Mouse (Mus musculus) kidney, embryonic 14.5 days (tissue): ENCODE results near the gene Fancg. TPM values are rescaled to one million over a fixed set of nuclear protein-coding genes. Genes with fewer than 3 reads are reported as not detected.
A peak's percentile ranks its signal among the peaks of the same experiment; 100 is the strongest.

Source experiments
- ATAC-seq: fragments of 200-750 bp; cut with Nextera tagmentation; 2 replicates; pipeline ENCODE4 v1.8.0; 2017; ENCODE audit warnings: moderate number of reproducible peaks, mild to moderate bottlenecking, moderate TSS enrichment, moderate library complexity; ENCODE audit not compliant: low FRiP score, low TSS enrichment
- H3K27ac ChIP-seq: fragments of 300-500 bp; sonication (generic); 2 replicates; pipeline ENCODE4 v1.5.1; 2014; ENCODE audit warnings: low read depth, mild to moderate bottlenecking, low read length, moderate library complexity, mixed read lengths
- H3K27me3 ChIP-seq: fragments of 300-500 bp; sonication (generic); 2 replicates; pipeline ENCODE4 v1.6.1; 2014; ENCODE audit warnings: mild to moderate bottlenecking, low read length; ENCODE audit not compliant: control insufficient read depth, insufficient read depth
- H3K36me3 ChIP-seq: fragments of 300-500 bp; sonication (generic); 2 replicates; pipeline ENCODE4 v1.6.1; 2014; ENCODE audit warnings: low read length, mixed read lengths; ENCODE audit not compliant: control insufficient read depth, insufficient read depth
- H3K4me1 ChIP-seq: fragments of 300-500 bp; sonication (generic); 2 replicates; pipeline ENCODE4 v1.6.1; 2014; ENCODE audit warnings: low read length, mixed read lengths; ENCODE audit not compliant: control insufficient read depth, insufficient read depth
- H3K4me2 ChIP-seq: fragments of 300-500 bp; sonication (generic); replicated peaks from 2 replicates; pipeline ENCODE4 v1.6.1; 2014; ENCODE audit warnings: low read depth, mild to moderate bottlenecking, low read length
- H3K4me3 ChIP-seq: fragments of 300-500 bp; sonication (generic); 2 replicates; pipeline ENCODE4 v1.5.1; 2014; ENCODE audit warnings: mild to moderate bottlenecking, low read length
- H3K9ac ChIP-seq: fragments of 300-500 bp; sonication (generic); 2 replicates; pipeline ENCODE4 v1.6.1; 2014; ENCODE audit warnings: low read depth, mild to moderate bottlenecking, low read length, moderate library complexity
- H3K9me3 ChIP-seq: fragments of 300-500 bp; sonication (generic); 2 replicates; pipeline ENCODE4 v1.6.1; 2016; ENCODE audit warnings: low read length; ENCODE audit not compliant: control insufficient read depth
- WGBS: fragments of 180-500 bp; shearing (Covaris S2); extraction: QIAGEN DNeasy Blood & Tissue Kit; methylation state at CpG from one replicate; pipeline ENCODE4 v1.1.7; 2014; 5-methylcytosine and 5-hydroxymethylcytosine counted together
- polyA plus RNA-seq: library from polyadenylated mRNA; unstranded; fragments of >200 nt; fragmentation: Nextera tagmentation; extraction: Ambion mirVana; gene quantifications from 2 replicates; pipeline ENCODE4 v1.2.1, GENCODE M21; 2014

Gene Fancg
- polyA plus RNA-seq, 1 experiment from 2014 or later = 16.9 TPM

DNA sequence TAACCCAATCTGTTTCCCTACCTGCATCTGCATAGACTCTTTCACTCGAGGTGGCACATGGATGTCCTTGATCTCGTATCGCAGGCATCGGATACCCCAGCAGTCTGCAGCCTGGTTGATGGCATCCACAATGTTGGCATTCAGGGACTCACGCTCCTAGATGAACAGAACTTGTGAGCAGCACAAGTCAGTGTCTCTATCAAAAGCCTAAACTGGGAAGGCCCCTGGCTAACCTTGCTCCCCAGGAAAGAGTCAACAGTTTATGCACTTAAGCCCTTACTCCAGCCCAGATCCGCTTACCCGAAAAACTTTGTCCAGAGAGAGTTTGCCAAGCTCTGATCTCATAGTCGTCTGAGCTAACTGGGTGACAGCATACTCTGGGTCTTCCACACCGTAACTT is 19.4 kb upstream of the Fancg start:
- Histone ChIP-seq H3K27ac (no peak overlapping the region), H3K9ac (no peak overlapping the region), H3K27me3 (no peaks in the 10 kb centered on the region), H3K9me3 (no peaks in the 10 kb centered on the region), H3K4me3 (no peak overlapping the region; the same call in 1 of the 2 replicates), H3K36me3 (peaks cover 46% of the 10 kb centered on the region), H3K4me1 (peaks cover 16% of the 10 kb centered on the region), H3K4me2 (peak overlapping the region; percentile 87; the same call in 1 of the 2 replicates)
- no peak for ATAC-seq
- 93% methylated on average over 9 of the region's 9 CpGs for WGBS

- Histone ChIP-seq H3K9ac (no peak overlapping the region), H3K4me2 (no peak overlapping the region), H3K4me1 (peaks cover 20% of the 10 kb centered on the region), H3K36me3 (peaks cover 45% of the 10 kb centered on the region), H3K9me3 (no peaks in the 10 kb centered on the region), H3K27me3 (no peaks in the 10 kb centered on the region), H3K27ac (no peak overlapping the region), H3K4me3 (no peak overlapping the region)
- no peak for ATAC-seq
- whole genome bisulfite sequencing = 93% methylated on average over 7 of the region's 7 CpGs
Measured at GRCm38 (mm10) chr4:43029121-43029520, 18.8 kb upstream of the Fancg start.

GRCm38 (mm10) chr4:43025084-43025960 is 15.0 kb upstream of the Fancg start, which contains the start of gene Pigo:
Gene Pigo (minus strand): TSS chr4:43025819.
- Histone ChIP-seq H3K9ac (peak within 1 kb of the TSS; percentile 61), H3K4me1 (peaks cover 14% of the 10 kb centered on the region), H3K36me3 (peaks cover 67% of the 10 kb centered on the region), H3K4me3 (peak within 1 kb of the TSS; percentile 45), H3K9me3 (no peaks in the 10 kb centered on the region), H3K27ac (peak within 1 kb of the TSS; percentile 56), H3K27me3 (no peaks in the 10 kb centered on the region), H3K4me2 (peak within 1 kb of the TSS; percentile 85)
- ATAC-seq = peak; percentile 92
- 7% methylated on average over 42 of the region's 42 CpGs for WGBS

DNA sequence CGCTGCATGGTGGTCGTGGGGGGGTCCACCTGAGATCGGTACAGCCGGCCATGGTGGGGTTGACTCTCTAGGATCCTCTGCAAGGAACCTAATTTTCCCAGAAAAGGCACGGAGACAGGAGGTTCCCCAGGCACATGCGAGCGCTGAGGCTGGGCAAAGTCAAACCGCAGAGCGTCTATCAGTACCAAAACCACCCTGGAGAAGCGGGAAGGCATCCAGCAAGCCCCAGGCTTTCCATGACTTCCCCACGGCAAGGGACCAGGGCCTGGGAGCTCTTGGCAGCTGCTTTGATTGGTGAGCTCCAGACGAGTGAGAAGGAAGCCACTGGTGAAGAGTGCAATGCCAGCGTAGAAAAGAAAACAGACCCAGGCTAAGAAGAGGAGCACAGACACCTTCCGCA is 14.4 kb upstream of the Fancg start:
- Histone ChIP-seq H3K4me1 (peaks cover 8% of the 10 kb centered on the region), H3K27ac (0 out of 2 replicates have a peak overlapping the region, but pooled peaks have one; percentile 56), H3K4me3 (peak overlapping the region; percentile 45), H3K27me3 (no peaks in the 10 kb centered on the region), H3K9ac (peak overlapping the region; percentile 61; the same call in 1 of the 2 replicates), H3K4me2 (peak overlapping the region; percentile 85), H3K9me3 (no peaks in the 10 kb centered on the region), H3K36me3 (peaks cover 66% of the 10 kb centered on the region)
- no peak for ATAC-seq
- 81% methylated on average over 14 of the region's 14 CpGs for WGBS

GRCm38 (mm10) chr4:43021341-43021740 is 11.0 kb upstream of the Fancg start:
- H3K4me2 ChIP-seq = no peak overlapping the region
- peaks cover 64% of the 10 kb centered on the region for H3K36me3 ChIP-seq
- whole genome bisulfite sequencing = 81% methylated on average over 17 of the region's 17 CpGs
- H3K4me3 ChIP-seq = no peak overlapping the region
- H3K27ac ChIP-seq = no peak overlapping the region
- H3K9me3 ChIP-seq = no peaks in the 10 kb centered on the region
- no peak for ATAC-seq
- peaks cover 8% of the 10 kb centered on the region for H3K4me1 ChIP-seq
- no peaks in the 10 kb centered on the region for H3K27me3 ChIP-seq
- no peak overlapping the region for H3K9ac ChIP-seq

DNA sequence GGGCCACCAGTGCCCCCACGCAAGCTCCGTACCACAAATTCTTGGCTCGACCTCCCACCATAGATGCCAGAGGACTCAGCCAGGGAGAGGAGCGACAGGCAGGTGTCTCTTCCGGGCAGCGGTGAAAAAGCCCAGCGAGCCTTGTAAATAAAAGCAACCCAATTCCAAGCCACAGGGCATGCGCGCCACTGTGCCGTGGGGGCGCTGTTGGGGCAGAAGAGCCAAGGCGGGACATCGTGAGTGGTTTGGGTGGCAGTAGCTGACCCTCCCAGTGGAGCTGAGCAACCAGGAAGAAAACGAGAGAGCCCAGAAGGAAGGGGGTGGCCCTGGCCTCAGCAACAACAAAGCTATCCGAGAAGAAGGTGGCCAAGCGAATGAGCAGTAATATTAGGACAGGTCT is 10.6 kb upstream of the Fancg start:
- Histone ChIP-seq H3K36me3 (peaks cover 64% of the 10 kb centered on the region), H3K27ac (no peak overlapping the region), H3K4me1 (peaks cover 8% of the 10 kb centered on the region), H3K4me2 (no peak overlapping the region), H3K4me3 (no peak overlapping the region), H3K27me3 (no peaks in the 10 kb centered on the region), H3K9me3 (no peaks in the 10 kb centered on the region), H3K9ac (no peak overlapping the region)
- 87% methylated on average over 16 of the region's 16 CpGs for WGBS
- ATAC-seq = no peak

DNA sequence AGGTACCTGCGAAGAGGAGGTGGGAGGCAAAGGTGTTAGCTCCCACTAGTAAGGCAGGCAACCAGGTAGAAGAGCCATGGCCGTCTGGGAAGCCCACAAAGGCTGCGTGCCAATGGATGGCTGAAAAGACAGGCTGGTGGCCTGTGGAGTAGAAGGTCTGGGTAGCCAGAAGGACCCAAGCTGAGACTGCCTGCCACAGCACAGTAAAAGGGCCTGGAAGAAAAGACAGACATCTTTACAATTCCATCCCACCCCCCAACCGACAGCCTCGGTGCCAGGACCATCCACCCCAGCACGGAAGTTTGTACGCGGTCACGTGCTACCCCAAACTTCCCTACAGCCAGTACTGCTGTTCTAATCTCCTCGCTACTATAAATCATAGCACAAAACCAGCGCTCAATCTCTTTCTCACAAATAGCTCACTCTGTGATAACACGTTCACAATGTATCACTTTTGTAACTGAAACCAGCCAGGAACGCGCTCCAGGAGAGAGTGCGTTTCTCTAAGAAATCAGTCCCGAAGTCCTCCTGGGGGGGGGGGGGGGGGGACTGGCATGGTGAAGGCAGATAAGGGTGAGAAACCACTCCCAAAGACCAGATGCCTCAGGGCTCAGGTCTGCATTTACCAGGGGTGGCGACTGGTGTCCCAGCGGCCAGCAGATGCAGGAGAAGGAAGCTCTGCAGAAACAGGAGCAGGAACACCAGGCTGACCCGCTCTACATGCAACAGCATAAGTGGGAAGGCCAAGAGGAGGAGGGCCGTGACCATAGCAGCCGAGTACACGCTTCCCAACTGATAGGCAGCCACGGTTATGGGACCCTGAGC is 9.5 kb upstream of the Fancg start:
- Histone ChIP-seq H3K4me1 (peaks cover 5% of the 10 kb centered on the region), H3K4me3 (no peak overlapping the region), H3K4me2 (no peak overlapping the region), H3K36me3 (peaks cover 64% of the 10 kb centered on the region), H3K9me3 (no peaks in the 10 kb centered on the region), H3K9ac (no peak overlapping the region), H3K27me3 (no peaks in the 10 kb centered on the region), H3K27ac (no peak overlapping the region)
- ATAC-seq = no peak
- WGBS = 91% methylated on average over 23 of the region's 23 CpGs

DNA sequence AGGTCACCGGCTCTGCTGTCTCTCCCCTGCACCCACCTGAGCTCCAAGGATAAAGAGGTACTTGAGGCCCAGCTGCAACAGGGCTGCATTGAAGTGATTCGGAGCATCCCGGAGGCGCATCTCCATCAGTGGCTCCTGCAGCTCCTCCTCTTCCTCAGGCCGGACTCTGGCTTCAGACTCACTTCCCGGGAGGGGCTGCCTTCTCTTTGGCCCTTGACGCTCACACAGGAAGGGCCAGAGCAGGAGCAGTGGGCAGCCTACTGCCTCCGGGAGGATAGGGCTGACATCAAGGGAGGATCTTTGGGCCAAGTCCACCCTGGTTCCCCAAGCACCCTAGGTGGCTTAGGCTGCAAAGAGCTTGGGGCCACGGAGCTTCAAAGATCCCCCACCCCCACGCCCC is 8.9 kb upstream of the Fancg start:
- 92% methylated on average over 10 of the region's 10 CpGs for WGBS
- Histone ChIP-seq H3K27ac (no peak overlapping the region), H3K27me3 (no peaks in the 10 kb centered on the region), H3K9me3 (no peaks in the 10 kb centered on the region), H3K4me1 (no peaks in the 10 kb centered on the region), H3K4me2 (no peak overlapping the region), H3K4me3 (no peak overlapping the region), H3K36me3 (peaks cover 64% of the 10 kb centered on the region), H3K9ac (no peak overlapping the region)
- ATAC-seq = no peak

DNA sequence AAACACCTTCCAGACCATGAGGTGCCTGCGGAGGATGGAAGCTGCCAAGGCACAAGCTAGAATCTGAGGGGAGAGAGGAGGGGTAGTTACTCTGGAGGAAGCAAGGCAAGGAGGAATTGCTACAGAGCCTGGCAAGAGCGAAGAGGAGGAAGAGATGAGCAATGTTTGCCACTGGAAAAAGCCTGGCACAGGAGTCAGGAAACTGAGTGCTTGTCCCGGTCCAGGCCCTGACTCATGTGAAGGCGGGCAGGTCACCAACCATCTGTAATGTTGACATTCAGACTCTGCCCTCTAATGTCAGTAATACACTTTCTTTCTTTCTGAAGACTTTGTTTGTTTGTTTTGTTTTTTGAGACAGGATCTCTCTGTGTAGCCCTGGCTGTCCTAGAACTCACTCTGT is 7.8 kb upstream of the Fancg start:
- Histone ChIP-seq H3K27ac (no peak overlapping the region), H3K27me3 (no peaks in the 10 kb centered on the region), H3K9me3 (no peaks in the 10 kb centered on the region), H3K36me3 (peaks cover 58% of the 10 kb centered on the region), H3K4me1 (no peaks in the 10 kb centered on the region), H3K9ac (no peak overlapping the region), H3K4me2 (no peak overlapping the region), H3K4me3 (no peak overlapping the region)
- no peak for ATAC-seq
- WGBS = 93% methylated on average over 4 of the region's 4 CpGs
